Mouse (Mus musculus): Measurements from ENCODE around the gene Pnpla5.

The Pnpla5 gene

DNA sequence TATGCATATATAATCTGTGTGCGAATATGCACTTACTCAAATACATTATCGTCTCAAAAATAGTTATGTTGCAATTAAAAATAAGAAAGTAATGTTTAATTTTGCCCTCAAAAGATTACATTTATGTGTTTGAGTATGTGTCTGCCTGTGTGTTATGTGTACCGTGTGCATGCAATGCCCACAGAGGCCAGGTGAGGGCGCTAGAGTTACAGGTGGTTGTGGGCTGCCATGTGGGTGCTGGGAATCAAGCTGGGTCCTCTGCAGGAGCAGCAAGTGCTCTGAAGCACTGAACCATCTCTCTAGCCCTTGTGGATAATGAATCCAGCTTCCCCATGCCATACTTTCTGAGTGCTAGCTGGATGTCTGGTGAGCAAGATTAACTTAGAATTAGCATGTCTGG, 57.3 kb downstream of the Pnpla5 start:
- no peak for DNase-seq (ENCODE audit: low spot score)

DNA sequence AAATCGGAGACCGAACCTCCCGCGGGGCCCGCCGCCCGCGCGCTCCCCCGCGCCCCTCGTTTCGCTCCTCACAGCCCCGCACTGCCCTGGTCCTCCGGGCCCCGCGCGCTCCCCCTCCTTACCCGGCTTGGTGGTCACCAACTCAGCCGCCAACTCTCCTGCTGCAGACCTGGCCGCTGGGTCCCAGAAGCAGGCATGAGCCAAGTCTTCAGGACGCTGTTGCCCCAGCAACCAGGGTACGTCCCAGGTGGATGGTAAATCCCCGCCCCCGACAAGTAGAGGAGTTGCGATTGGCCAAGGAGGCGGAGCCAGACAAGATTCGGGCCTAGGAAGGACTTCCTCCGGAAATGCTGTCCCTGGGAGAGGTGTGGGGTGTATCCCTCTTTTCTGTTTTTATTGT, 57.8 kb downstream of the Pnpla5 start, which contains the start of gene Efcab6:
Efcab6 (minus strand) TSS at position 240 of the 400 bp plus-strand sequence.
- no peak for DNase-seq (ENCODE audit: low spot score)

Measured in yolk sac, embryonic 10.5 days (tissue).